Mouse (Mus musculus) bone marrow, adult 2 months (tissue): Measurements from ENCODE around the gene Slc44a2.
A peak's percentile ranks its signal among the peaks of the same experiment; 100 is the strongest.

Experiments used
- CTCF ChIP-seq: fragments of 200-500 bp; IDR thresholded peaks from 2 replicates; pipeline ENCODE4 v1.5.1; 2011; ENCODE audit warnings: low read length, control low read depth; ENCODE audit not compliant: control insufficient read depth, insufficient read depth
- POLR2A ChIP-seq: fragments of 200-500 bp; IDR thresholded peaks from 2 replicates; pipeline ENCODE4 v1.6.1; 2011; ENCODE audit warnings: low read depth, mild to moderate bottlenecking, control low read depth, low read length, borderline replicate concordance; ENCODE audit not compliant: control insufficient read depth

- TF ChIP-seq CTCF (no peak), POLR2A (peak; percentile 54; the same call in 1 of the 2 replicates)
Observed at GRCm38 (mm10) chr9:21320619-21321512, at the start of gene Slc44a2.
